Mouse (Mus musculus): ENCODE results near the gene Lsamp.

- TF ChIP-seq CTCF (IDR thresholded peaks at IDR 0.05; ENCODE audit: low read depth) (no peak), EP300 (IDR thresholded peaks at IDR 0.05; ENCODE audit: low read depth) (no peak)
These were observed 2184.1 kb downstream of the Lsamp start for GRCm38 (mm10) chr16:42168292-42168691.
